In the genomic region with DNA sequence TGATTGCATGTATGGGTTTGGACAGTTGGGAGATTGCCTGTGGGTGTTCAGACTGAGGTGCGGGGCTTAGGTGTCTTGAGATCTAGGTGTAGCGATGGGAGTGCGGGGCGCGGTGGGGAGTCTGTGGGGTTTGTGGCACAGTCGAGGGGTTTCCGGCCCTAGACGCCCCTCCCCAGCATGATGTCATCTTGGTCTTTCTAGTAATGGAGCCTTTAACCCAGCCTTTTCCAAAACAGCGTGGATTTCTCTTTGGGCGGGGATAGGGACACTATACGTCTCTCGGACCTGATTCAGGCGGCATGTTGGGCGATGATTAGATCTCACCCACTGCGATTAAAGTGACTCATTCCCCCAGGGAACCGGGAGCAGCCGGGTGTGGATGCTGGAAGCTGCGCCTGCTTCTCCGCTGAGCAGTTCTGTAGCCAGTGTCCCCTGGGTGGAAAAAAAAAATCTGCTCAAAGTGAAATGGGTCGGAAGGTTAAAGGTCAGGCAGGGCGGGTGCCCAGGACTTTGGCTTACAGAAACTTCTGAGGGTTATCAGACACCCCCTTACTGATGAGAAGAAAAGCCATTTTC, we compare ENCODE assay signal across 8 mouse cellular contexts. TPM values are rescaled to one million over a fixed set of nuclear protein-coding genes. Genes with fewer than 3 reads are reported as not detected.
A peak's percentile ranks its signal among the peaks of the same experiment; 100 is the strongest.
DNase-seq lines count a peak whose midpoint lies in the region; ATAC-seq and TF ChIP-seq lines count a peak whose summit lies in the region.

No protein-coding gene starts in this region.

- TF ChIP-seq CTCF in stomach, postnatal 0 days (IDR thresholded peaks at IDR 0.05; ENCODE audit: low read depth), result no peak

- no peaks in the 10 kb centered on the region for H3K27me3 ChIP-seq in intestine, embryonic 16.5 days (replicated peaks; ENCODE audit: control insufficient read depth, insufficient read depth, low read length)
- no peaks in the 10 kb centered on the region for H3K27me3 ChIP-seq in limb, embryonic 11.5 days (ENCODE audit: control insufficient read depth, insufficient read depth, low read length)
- no peaks in the 10 kb centered on the region for H3K27me3 ChIP-seq in midbrain, embryonic 16.5 days (ENCODE audit: control insufficient read depth, insufficient read depth, low read depth, low read length)
- H3K27me3 ChIP-seq in stomach, postnatal 0 days (ENCODE audit: control insufficient read depth, insufficient read depth, low read length), result no peaks in the 10 kb centered on the region

- H3K4me3 ChIP-seq in intestine, embryonic 16.5 days (ENCODE audit: low read length), result peak overlapping the region; percentile 99
- H3K4me3 ChIP-seq in limb, embryonic 11.5 days (ENCODE audit: low read depth, low read length), result peak overlapping the region; percentile 78
- H3K4me3 ChIP-seq in midbrain, embryonic 16.5 days (ENCODE audit: low read depth, low read length), result peak overlapping the region; percentile 99
- H3K4me3 ChIP-seq in stomach, postnatal 0 days (ENCODE audit: low read depth, low read length), result peak overlapping the region; percentile 99

- peak; percentile 16 for ATAC-seq in intestine, embryonic 16.5 days
- ATAC-seq in limb, embryonic 11.5 days (ENCODE audit: insufficient number of reproducible peaks, low FRiP score, low TSS enrichment, low read depth), result peak; percentile 7; the same call in 1 of the 2 replicates
- ATAC-seq in midbrain, embryonic 16.5 days, result peak; percentile 40
- peak; percentile 50 for ATAC-seq in stomach, postnatal 0 days (ENCODE audit: low FRiP score, low TSS enrichment)

- H3K4me1 ChIP-seq in intestine, embryonic 16.5 days (ENCODE audit: control insufficient read depth, insufficient read depth, low read length), result peaks cover 21% of the 10 kb centered on the region
- H3K4me1 ChIP-seq in limb, embryonic 11.5 days (ENCODE audit: control insufficient read depth, insufficient read depth, low read length), result peaks cover 12% of the 10 kb centered on the region
- peaks cover 36% of the 10 kb centered on the region for H3K4me1 ChIP-seq in midbrain, embryonic 16.5 days (ENCODE audit: control insufficient read depth, insufficient read depth, low read length)
- H3K4me1 ChIP-seq in stomach, postnatal 0 days (replicated peaks; ENCODE audit: control insufficient read depth, insufficient read depth), result no peaks in the 10 kb centered on the region; the same call in 1 of the 2 replicates

- no peak for TF ChIP-seq EP300 in stomach, postnatal 0 days (optimal IDR thresholded peaks at IDR 0.05)

- H3K4me2 ChIP-seq in intestine, embryonic 16.5 days (ENCODE audit: low read depth, low read length), result peak overlapping the region; percentile 60
- peak overlapping the region; percentile 77 for H3K4me2 ChIP-seq in limb, embryonic 11.5 days (ENCODE audit: low read depth, severe bottlenecking)
- H3K4me2 ChIP-seq in midbrain, embryonic 16.5 days (ENCODE audit: low read length), result peak overlapping the region; percentile 92
- H3K4me2 ChIP-seq in stomach, postnatal 0 days (replicated peaks; ENCODE audit: low read depth), result peak overlapping the region; percentile 82

- under 1% methylated on average over 21 of the region's 21 CpGs for WGBS in intestine, embryonic 16.5 days
- WGBS in limb, embryonic 11.5 days, result 2% methylated on average over 21 of the region's 21 CpGs
- WGBS in midbrain, embryonic 16.5 days, result under 1% methylated on average over 21 of the region's 21 CpGs
- under 1% methylated on average over 21 of the region's 21 CpGs for WGBS in stomach, postnatal 0 days

- peak overlapping the region; percentile 100 for H3K9ac ChIP-seq in intestine, embryonic 16.5 days (ENCODE audit: low read depth, low read length)
- H3K9ac ChIP-seq in limb, embryonic 11.5 days (ENCODE audit: low read length), result peak overlapping the region; percentile 80
- H3K9ac ChIP-seq in midbrain, embryonic 16.5 days (ENCODE audit: low read depth, low read length), result peak overlapping the region; percentile 100
- H3K9ac ChIP-seq in stomach, postnatal 0 days (ENCODE audit: low read length), result peak overlapping the region; percentile 94

- H3K36me3 ChIP-seq in intestine, embryonic 16.5 days (ENCODE audit: control insufficient read depth, insufficient read depth, low read length), result no peaks in the 10 kb centered on the region
- H3K36me3 ChIP-seq in limb, embryonic 11.5 days (ENCODE audit: control insufficient read depth, insufficient read depth, low read length), result no peaks in the 10 kb centered on the region
- no peaks in the 10 kb centered on the region for H3K36me3 ChIP-seq in midbrain, embryonic 16.5 days (ENCODE audit: control insufficient read depth, insufficient read depth, low read length)
- no peaks in the 10 kb centered on the region for H3K36me3 ChIP-seq in stomach, postnatal 0 days (ENCODE audit: control insufficient read depth, insufficient read depth, low read length)

- H3K27ac ChIP-seq in intestine, embryonic 16.5 days (ENCODE audit: low read length), result peak overlapping the region; percentile 89
- no peak overlapping the region for H3K27ac ChIP-seq in limb, embryonic 11.5 days (replicated peaks; ENCODE audit: low read depth, low read length)
- H3K27ac ChIP-seq in midbrain, embryonic 16.5 days (ENCODE audit: low read length), result peak overlapping the region; percentile 88
- H3K27ac ChIP-seq in stomach, postnatal 0 days (replicated peaks), result peak overlapping the region; percentile 88

- DNase-seq in urinary bladder, adult 18-20 months (ENCODE audit: low spot score in 2 of 2), result peak; percentile 47 to 60
- DNase-seq in urinary bladder, postnatal 10 days (ENCODE audit: low spot score), result no peak
- DNase-seq in embryo, embryonic 11.5 days (ENCODE audit: low read depth, low spot score), result peak; percentile 39
- peak; percentile 32 to 41 for DNase-seq in gastrocnemius, postnatal 4 days (ENCODE audit: low spot score in 2 of 2)
- no peak for DNase-seq in limb, embryonic 11.5 days (ENCODE audit: low spot score)
- peak; percentile 71 for DNase-seq in stomach, postnatal 0 days (ENCODE audit: low spot score)

- no peaks in the 10 kb centered on the region for H3K9me3 ChIP-seq in intestine, embryonic 16.5 days (ENCODE audit: control insufficient read depth, low read length)
- H3K9me3 ChIP-seq in limb, embryonic 11.5 days (ENCODE audit: control insufficient read depth, low read length), result no peaks in the 10 kb centered on the region
- no peaks in the 10 kb centered on the region for H3K9me3 ChIP-seq in midbrain, embryonic 16.5 days (replicated peaks; ENCODE audit: control insufficient read depth, low read length, poor library complexity, severe bottlenecking)
- no peaks in the 10 kb centered on the region for H3K9me3 ChIP-seq in stomach, postnatal 0 days (ENCODE audit: control insufficient read depth, low read length)

RNA-seq across cellular contexts. Expression of a gene that starts 1.0 kb away (rescaled TPM):
- total RNA-seq in gastrocnemius, postnatal 4 days (2021), result 10 to 100 TPM; 63.4 to 65.5 TPM
- polyA plus RNA-seq in intestine, embryonic 16.5 days (2015; fragmentation: Nextera tagmentation; extraction: Ambion mirVana), result 89.4 and 103 TPM in 2 replicates
- polyA plus RNA-seq in limb, embryonic 11.5 days (2014; fragmentation: Nextera tagmentation; extraction: Ambion mirVana), result 70.3 and 76.9 TPM in 2 replicates
- 132 and 137 TPM in 2 replicates for polyA plus RNA-seq in midbrain, embryonic 16.5 days (2015; fragmentation: Nextera tagmentation; extraction: Ambion mirVana)
- 30.8 and 33.0 TPM in 2 replicates for polyA plus RNA-seq in stomach, postnatal 0 days (2015; fragmentation: Nextera tagmentation; extraction: Ambion mirVana)

RNA-seq across cellular contexts. Expression of a gene that starts 23.3 kb away (rescaled TPM):
- total RNA-seq in gastrocnemius, postnatal 4 days (2021), result 10 to 100 TPM; 23.0 to 34.4 TPM
- polyA plus RNA-seq in intestine, embryonic 16.5 days (2015; fragmentation: Nextera tagmentation; extraction: Ambion mirVana), result 69.8 and 76.5 TPM in 2 replicates
- 24.6 and 27.4 TPM in 2 replicates for polyA plus RNA-seq in limb, embryonic 11.5 days (2014; fragmentation: Nextera tagmentation; extraction: Ambion mirVana)
- 40.3 and 52.8 TPM in 2 replicates for polyA plus RNA-seq in midbrain, embryonic 16.5 days (2015; fragmentation: Nextera tagmentation; extraction: Ambion mirVana)
- polyA plus RNA-seq in stomach, postnatal 0 days (2015; fragmentation: Nextera tagmentation; extraction: Ambion mirVana), result 20.8 and 22.6 TPM in 2 replicates

Comparison
In these comparisons a context has a peak if more than half of its experiments do, and no peak if none do; other contexts are left out.
1. DNase-seq: peak in urinary bladder, adult 18-20 months (2 of 2), embryo, embryonic 11.5 days (single experiment), gastrocnemius, postnatal 4 days (2 of 2) and stomach, postnatal 0 days (single experiment); none in urinary bladder, postnatal 10 days (single experiment) and limb, embryonic 11.5 days (single experiment).
2. Peak in every context shown above with its lines, with median percentiles within 50 percentile points of each other: ATAC-seq, H3K4me2 ChIP-seq, H3K4me3 ChIP-seq and H3K9ac ChIP-seq.